In the genomic region with DNA sequence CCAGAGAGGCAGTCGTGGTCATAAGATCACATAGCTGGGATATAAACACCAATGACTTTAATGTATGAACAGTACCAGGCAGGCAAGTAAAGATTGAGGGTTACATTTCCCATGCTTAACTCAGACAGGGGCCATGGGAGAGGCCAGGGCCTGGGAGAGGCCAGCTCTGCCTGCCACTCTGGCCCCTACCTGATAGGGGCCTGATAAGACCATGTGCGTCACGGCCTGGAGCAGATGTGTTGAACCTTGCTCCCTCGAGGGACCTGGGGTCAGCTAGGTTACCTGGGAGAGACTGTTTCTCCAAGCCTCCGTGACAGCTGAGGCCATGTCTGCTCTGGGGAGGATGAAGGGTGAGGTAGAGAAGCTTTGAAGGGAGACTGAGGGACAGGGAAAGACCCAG, we compare ENCODE assay signal across 31 mouse cellular contexts. TPM values are rescaled to one million over a fixed set of nuclear protein-coding genes. Genes with fewer than 3 reads are reported as not detected.
DNase-seq lines count a peak whose midpoint lies in the region; ATAC-seq and TF ChIP-seq lines count a peak whose summit lies in the region.
"Had no signal": no experiment of that assay in that cellular context is flagged by ENCODE, and none has a peak within 500 bp of the region (broad histone marks: within the 10 kb centered on the region; RNA-seq: fewer than 3 reads in every experiment).

No protein-coding gene starts in this region.

- H3K4me1 ChIP-seq in heart, embryonic 10.5 days: peaks cover 19% of the 10 kb centered on the region
- peaks cover 76% of the 10 kb centered on the region for H3K4me1 ChIP-seq in G1E (ENCODE audit: insufficient read depth, low read depth, low read length)
- peaks cover 10% of the 10 kb centered on the region for H3K4me1 ChIP-seq in intestine, embryonic 15.5 days (replicated peaks)

- intact Hi-C loops in heart, postnatal 25 days (cut with DNase I): no loop called here

- no peak overlapping the region for H3K9ac ChIP-seq in intestine, embryonic 15.5 days
- H3K9ac ChIP-seq: embryonic facial prominence, embryonic 13.5 days; forebrain, embryonic 12.5 days; forebrain, embryonic 15.5 days; heart, embryonic 13.5 days; hindbrain, embryonic 12.5 days; hindbrain, embryonic 15.5 days had no signal

- no peaks in the 10 kb centered on the region for H3K36me3 ChIP-seq in heart, embryonic 10.5 days
- peaks cover 36% of the 10 kb centered on the region for H3K36me3 ChIP-seq in G1E (replicated peaks)
- H3K36me3 ChIP-seq in intestine, embryonic 15.5 days: no peaks in the 10 kb centered on the region
- H3K36me3 ChIP-seq: embryonic facial prominence, embryonic 10.5 days; embryonic facial prominence, embryonic 13.5 days; forebrain, embryonic 12.5 days; forebrain, embryonic 15.5 days; heart, embryonic 13.5 days; hindbrain, embryonic 12.5 days; hindbrain, embryonic 15.5 days had no signal

- H3K27ac ChIP-seq in heart, embryonic 10.5 days: 0 out of 2 replicates have a peak overlapping the region, but pooled peaks have one; percentile 6
- no peak overlapping the region for H3K27ac ChIP-seq in intestine, embryonic 15.5 days
- H3K27ac ChIP-seq: embryonic facial prominence, embryonic 10.5 days; embryonic facial prominence, embryonic 13.5 days; forebrain, embryonic 12.5 days; forebrain, embryonic 15.5 days; heart, embryonic 13.5 days; hindbrain, embryonic 12.5 days; hindbrain, embryonic 15.5 days had no signal

- no peak for ATAC-seq in G1E (ENCODE audit: extremely low read depth, insufficient number of reproducible peaks, low FRiP score, poor library complexity, severe bottlenecking)
- peak; percentile 42; the same call in 1 of the 2 replicates for ATAC-seq in intestine, embryonic 15.5 days
- ATAC-seq: activated CD4-positive, CD25-positive, alpha-beta regulatory T cell, adult 4 months; CD4-positive, CD25-positive, alpha-beta regulatory T cell, adult 4 months; forebrain, embryonic 15.5 days had no signal

- TF ChIP-seq CTCF in G1E (IDR thresholded peaks at IDR 0.05; ENCODE audit: low read depth, low read length): no peak

- 33% methylated on average over 5 of the region's 5 CpGs for WGBS in heart, embryonic 10.5 days
- WGBS in intestine, embryonic 15.5 days: 42% methylated on average over 5 of the region's 5 CpGs

- H3K4me2 ChIP-seq in intestine, embryonic 15.5 days (replicated peaks): no peak overlapping the region
- H3K4me2 ChIP-seq: embryonic facial prominence, embryonic 13.5 days; forebrain, embryonic 12.5 days; forebrain, embryonic 15.5 days; heart, embryonic 13.5 days; hindbrain, embryonic 12.5 days; hindbrain, embryonic 15.5 days had no signal

- H3K9me3 ChIP-seq in heart, embryonic 10.5 days: no peaks in the 10 kb centered on the region
- no peaks in the 10 kb centered on the region for H3K9me3 ChIP-seq in G1E (replicated peaks)
- H3K9me3 ChIP-seq in intestine, embryonic 15.5 days: no peaks in the 10 kb centered on the region
- H3K9me3 ChIP-seq: embryonic facial prominence, embryonic 10.5 days; embryonic facial prominence, embryonic 13.5 days; forebrain, embryonic 12.5 days; forebrain, embryonic 15.5 days; heart, embryonic 13.5 days; hindbrain, embryonic 12.5 days; hindbrain, embryonic 15.5 days had no signal

- DNase-seq in heart, embryonic 10.5 days (ENCODE audit: low spot score): no peak
- no peak for DNase-seq in heart, postnatal 25 days (ENCODE audit: low spot score)
- no peak for DNase-seq in G1E (ENCODE audit: low spot score)
- DNase-seq in yolk sac, embryonic 10.5 days (ENCODE audit: low spot score): peak; percentile 85
- no peak for DNase-seq in thymus, postnatal 0 days (ENCODE audit: low spot score)
- no peak for DNase-seq in testis, postnatal 14 days (ENCODE audit: low spot score)
- DNase-seq: adrenal gland, adult 8-10 months; adrenal gland, postnatal 25 days; cerebellum, adult 11-12 months; cerebellum, adult 9-10 months; cerebellum, postnatal 14 days; embryo, embryonic 11 days; gastrocnemius, postnatal 25 days; heart, adult 18-20 months; heart, postnatal 14 days had no signal

- no peak overlapping the region for H3K4me3 ChIP-seq in heart, embryonic 10.5 days
- H3K4me3 ChIP-seq in G1E (ENCODE audit: low read depth, low read length): peak overlapping the region; percentile 62; the same call in 1 of the 2 replicates
- H3K4me3 ChIP-seq in intestine, embryonic 15.5 days (replicated peaks): no peak overlapping the region
- H3K4me3 ChIP-seq: embryonic facial prominence, embryonic 10.5 days; embryonic facial prominence, embryonic 13.5 days; erythroblast, embryonic 14.5 days; forebrain, embryonic 12.5 days; forebrain, embryonic 15.5 days; heart, embryonic 13.5 days; hindbrain, embryonic 12.5 days; hindbrain, embryonic 15.5 days had no signal

- peaks cover 62% of the 10 kb centered on the region for H3K27me3 ChIP-seq in heart, embryonic 10.5 days (ENCODE audit: insufficient read depth, poor library complexity, severe bottlenecking)
- peaks cover 38% of the 10 kb centered on the region for H3K27me3 ChIP-seq in G1E (ENCODE audit: insufficient read depth, low read length)
- peaks cover 39% of the 10 kb centered on the region for H3K27me3 ChIP-seq in intestine, embryonic 15.5 days (replicated peaks)

RNA-seq across cellular contexts. Expression of a gene that starts 2.6 kb away (rescaled TPM):
- 0.16 and 0.60 TPM in 2 replicates for polyA plus RNA-seq in heart, embryonic 10.5 days (2016; fragmentation: Nextera tagmentation; extraction: Ambion mirVana)
- total RNA-seq in heart, postnatal 25 days (2021): not detected
- total RNA-seq in G1E (2014; fragmentation: Nextera tagmentation) (5.6 and 13.2 TPM in 2 replicates), G1E (2017) (1.4 and 1.7 TPM in 2 replicates)
- polyA plus RNA-seq in G1E (2012): 10.8 and 13.1 TPM in 2 replicates
- 0.49 and 1.0 TPM in 2 replicates for polyA plus RNA-seq in intestine, embryonic 15.5 days (2015; fragmentation: Nextera tagmentation; extraction: Ambion mirVana)
- polyA plus RNA-seq in thymus, postnatal 0 days (2015; fragmentation: Nextera tagmentation; extraction: Ambion mirVana): 11.4 and 11.8 TPM in 2 replicates
- total RNA-seq: gastrocnemius, adult 8-10 months; gastrocnemius, postnatal 25 days had no signal
- polyA plus RNA-seq: C2C12 had no signal

RNA-seq across cellular contexts. Expression of a gene that starts 17.2 kb away (rescaled TPM):
- 0.39 TPM in 1 of 2 replicates, not detected in the other for polyA plus RNA-seq in heart, embryonic 10.5 days (2016; fragmentation: Nextera tagmentation; extraction: Ambion mirVana)
- total RNA-seq in heart, postnatal 25 days (2021): not detected
- not detected in 2 replicates for total RNA-seq in G1E (2014; fragmentation: Nextera tagmentation)
- not detected in 2 replicates for total RNA-seq in G1E (2017)
- polyA plus RNA-seq in G1E (2012): not detected in 2 replicates
- not detected in 2 replicates for polyA plus RNA-seq in intestine, embryonic 15.5 days (2015; fragmentation: Nextera tagmentation; extraction: Ambion mirVana)
- 0.23 and 0.30 TPM in 2 replicates for polyA plus RNA-seq in thymus, postnatal 0 days (2015; fragmentation: Nextera tagmentation; extraction: Ambion mirVana)
- total RNA-seq: common myeloid progenitor, adult 5-6 weeks; gastrocnemius, adult 8-10 months; gastrocnemius, postnatal 25 days; heart, adult 18-20 months; heart, postnatal 14 days; hematopoietic stem cell, adult 5-6 weeks had no signal
- polyA plus RNA-seq: activated CD4-positive, CD25-positive, alpha-beta regulatory T cell, adult 4 months; C2C12; CD4-positive, CD25-positive, alpha-beta regulatory T cell, adult 4 months; embryonic facial prominence, embryonic 13.5 days; erythroblast, embryonic 14.5 days; heart, embryonic 13.5 days; heart, embryonic 16.5 days had no signal

RNA-seq across cellular contexts. Expression of a gene that starts 38.7 kb away (rescaled TPM):
- 47.1 and 49.4 TPM in 2 replicates for polyA plus RNA-seq in heart, embryonic 10.5 days (2016; fragmentation: Nextera tagmentation; extraction: Ambion mirVana)
- total RNA-seq in heart, postnatal 25 days (2021): 10 to 100 TPM; 20.1 to 21.4 TPM
- total RNA-seq in G1E (2014; fragmentation: Nextera tagmentation) (16.5 and 24.3 TPM in 2 replicates), G1E (2017) (31.5 and 34.7 TPM in 2 replicates)
- 103 and 110 TPM in 2 replicates for polyA plus RNA-seq in G1E (2012)
- 47.5 and 49.3 TPM in 2 replicates for polyA plus RNA-seq in intestine, embryonic 15.5 days (2015; fragmentation: Nextera tagmentation; extraction: Ambion mirVana)
- polyA plus RNA-seq in thymus, postnatal 0 days (2015; fragmentation: Nextera tagmentation; extraction: Ambion mirVana): 106 and 108 TPM in 2 replicates

RNA-seq across cellular contexts. Expression of a gene that starts 38.8 kb away (rescaled TPM):
- polyA plus RNA-seq in heart, embryonic 10.5 days (2016; fragmentation: Nextera tagmentation; extraction: Ambion mirVana): 11.0 and 11.2 TPM in 2 replicates
- 10 to 100 TPM; 15.4 to 18.7 TPM for total RNA-seq in heart, postnatal 25 days (2021)
- total RNA-seq in G1E (2014; fragmentation: Nextera tagmentation) (8.4 and 10.5 TPM in 2 replicates), G1E (2017) (9.5 and 13.7 TPM in 2 replicates)
- 42.4 and 45.7 TPM in 2 replicates for polyA plus RNA-seq in G1E (2012)
- polyA plus RNA-seq in intestine, embryonic 15.5 days (2015; fragmentation: Nextera tagmentation; extraction: Ambion mirVana): 10.6 and 11.4 TPM in 2 replicates
- 10.7 TPM in 2 replicates for polyA plus RNA-seq in thymus, postnatal 0 days (2015; fragmentation: Nextera tagmentation; extraction: Ambion mirVana)
